In the genomic region with DNA sequence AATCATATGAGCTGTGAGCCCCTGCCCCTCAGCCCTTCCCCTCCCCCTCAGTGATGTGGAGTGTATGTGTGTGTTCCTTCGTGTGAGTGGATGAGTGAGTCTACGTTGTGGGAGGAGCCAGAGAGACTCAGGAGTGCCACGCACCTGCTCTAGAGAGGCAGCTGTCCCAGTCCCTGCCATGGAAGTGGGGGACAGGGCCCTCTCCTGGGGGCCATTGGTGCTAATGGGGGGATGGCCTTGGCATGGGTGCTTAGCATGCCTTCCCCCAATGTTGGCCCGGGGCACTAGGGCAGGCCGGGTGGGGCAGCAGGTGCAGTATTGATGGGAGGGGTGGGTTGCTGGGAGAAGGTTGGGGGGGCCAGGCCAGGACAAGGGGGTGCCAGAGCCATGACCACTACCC, we compare ENCODE assay signal across 8 mouse cellular contexts. TPM values are rescaled to one million over a fixed set of nuclear protein-coding genes. Genes with fewer than 3 reads are reported as not detected.
DNase-seq lines count a peak whose midpoint lies in the region; ATAC-seq and TF ChIP-seq lines count a peak whose summit lies in the region.

No protein-coding gene starts in this region.

- no peaks in the 10 kb centered on the region for H3K27me3 ChIP-seq in liver, embryonic 13.5 days
- no peaks in the 10 kb centered on the region for H3K27me3 ChIP-seq in stomach, postnatal 0 days (ENCODE audit: control insufficient read depth, insufficient read depth, low read length)

- H3K9me3 ChIP-seq in liver, embryonic 13.5 days (replicated peaks) = no peaks in the 10 kb centered on the region
- H3K9me3 ChIP-seq in stomach, postnatal 0 days (ENCODE audit: control insufficient read depth, low read length) = no peaks in the 10 kb centered on the region

- H3K36me3 ChIP-seq in liver, embryonic 13.5 days = peaks cover 52% of the 10 kb centered on the region
- H3K36me3 ChIP-seq in stomach, postnatal 0 days (ENCODE audit: control insufficient read depth, insufficient read depth, low read length) = peaks cover 38% of the 10 kb centered on the region

- DNase-seq in gastrocnemius, adult 2 months = peak; percentile 60
- no peak for DNase-seq in gastrocnemius, adult 8-10 months (ENCODE audit: low spot score in 2 of 2)
- DNase-seq in thymus, postnatal 4 days = peak; percentile 29
- no peak for DNase-seq in thymus, adult 18-20 months
- no peak for DNase-seq in liver, embryonic 13.5 days
- DNase-seq in stomach, postnatal 0 days (ENCODE audit: low spot score) = peak; percentile 23
- DNase-seq in layer of hippocampus, postnatal 25 days (ENCODE audit: extremely low spot score in 1 of 2, low spot score in 1 of 2) = no peak
- DNase-seq in urinary bladder, postnatal 10 days (ENCODE audit: low spot score) = no peak

- peak overlapping the region; percentile 100 for H3K27ac ChIP-seq in gastrocnemius, adult 2 months
- H3K27ac ChIP-seq in liver, embryonic 13.5 days = peak overlapping the region; percentile 95
- H3K27ac ChIP-seq in stomach, postnatal 0 days (replicated peaks) = no peak overlapping the region; the same call in 1 of the 2 replicates

- H3K9ac ChIP-seq in liver, embryonic 13.5 days = peak overlapping the region; percentile 79
- no peak overlapping the region for H3K9ac ChIP-seq in stomach, postnatal 0 days (ENCODE audit: low read length)

- H3K4me2 ChIP-seq in liver, embryonic 13.5 days = peak overlapping the region; percentile 88
- no peak overlapping the region for H3K4me2 ChIP-seq in stomach, postnatal 0 days (replicated peaks; ENCODE audit: low read depth)

- no peak for TF ChIP-seq EP300 in stomach, postnatal 0 days (optimal IDR thresholded peaks at IDR 0.05)

- ATAC-seq in liver, embryonic 13.5 days (ENCODE audit: low read depth) = no peak
- ATAC-seq in stomach, postnatal 0 days (ENCODE audit: low FRiP score, low TSS enrichment) = no peak

- intact Hi-C loops in gastrocnemius, adult 2 months (cut with DNase I) = no loop called here

- 50% methylated on average over 5 of the region's 5 CpGs for WGBS in liver, embryonic 13.5 days (ENCODE audit: insufficient replicate concordance)
- WGBS in stomach, postnatal 0 days = 49% methylated on average over 5 of the region's 5 CpGs

- H3K4me3 ChIP-seq in gastrocnemius, adult 2 months = no peak overlapping the region
- H3K4me3 ChIP-seq in liver, embryonic 13.5 days (replicated peaks) = peak overlapping the region; percentile 59
- no peak overlapping the region for H3K4me3 ChIP-seq in stomach, postnatal 0 days (ENCODE audit: low read depth, low read length)

- TF ChIP-seq CTCF in gastrocnemius, adult 2 months (IDR thresholded peaks at IDR 0.05) = no peak
- TF ChIP-seq CTCF in stomach, postnatal 0 days (IDR thresholded peaks at IDR 0.05; ENCODE audit: low read depth) = no peak

- H3K4me1 ChIP-seq in liver, embryonic 13.5 days (replicated peaks) = peaks cover 89% of the 10 kb centered on the region
- peaks cover 8% of the 10 kb centered on the region; the same call in 1 of the 2 replicates for H3K4me1 ChIP-seq in stomach, postnatal 0 days (replicated peaks; ENCODE audit: control insufficient read depth, insufficient read depth)

RNA-seq across cellular contexts. Expression of a gene that starts 8.3 kb away (rescaled TPM):
- total RNA-seq in gastrocnemius, adult 2 months (2021) = 100 to 1,000 TPM in 1 of 2 experiments, 10 to 100 TPM in 1; 56.3 to 152 TPM
- total RNA-seq in gastrocnemius, adult 8-10 months (2022) = 100 to 1,000 TPM in 2 of 4 experiments, 10 to 100 TPM in 2; 83.4 to 175 (median 99.4) TPM
- polyA plus RNA-seq in liver, embryonic 13.5 days (2015; fragmentation: Nextera tagmentation; extraction: Ambion mirVana) = 0.59 and 1.0 TPM in 2 replicates
- polyA plus RNA-seq in stomach, postnatal 0 days (2015; fragmentation: Nextera tagmentation; extraction: Ambion mirVana) = 7.5 and 7.9 TPM in 2 replicates
- total RNA-seq in layer of hippocampus, postnatal 25 days (2021) = 10 to 100 TPM; 78.1 to 92.2 TPM

RNA-seq across cellular contexts. Expression of a gene that starts 26.4 kb away (rescaled TPM):
- total RNA-seq in gastrocnemius, adult 2 months (2021) = 10 to 100 TPM; 78.8 to 96.8 TPM
- 10 to 100 TPM; 67.5 to 81.5 (median 76.2) TPM for total RNA-seq in gastrocnemius, adult 8-10 months (2022)
- polyA plus RNA-seq in liver, embryonic 13.5 days (2015; fragmentation: Nextera tagmentation; extraction: Ambion mirVana) = 8.8 and 9.8 TPM in 2 replicates
- polyA plus RNA-seq in stomach, postnatal 0 days (2015; fragmentation: Nextera tagmentation; extraction: Ambion mirVana) = 24.0 and 24.5 TPM in 2 replicates
- 1,000 to 10,000 TPM; 1,027 to 1,094 TPM for total RNA-seq in layer of hippocampus, postnatal 25 days (2021)

RNA-seq across cellular contexts. Expression of a gene that starts 28.5 kb away (rescaled TPM):
- 10 to 100 TPM; 51.8 to 69.4 TPM for total RNA-seq in gastrocnemius, adult 2 months (2021)
- 10 to 100 TPM; 53.9 to 57.7 (median 55.8) TPM for total RNA-seq in gastrocnemius, adult 8-10 months (2022)
- polyA plus RNA-seq in liver, embryonic 13.5 days (2015; fragmentation: Nextera tagmentation; extraction: Ambion mirVana) = 6.8 and 6.9 TPM in 2 replicates
- 11.3 and 13.8 TPM in 2 replicates for polyA plus RNA-seq in stomach, postnatal 0 days (2015; fragmentation: Nextera tagmentation; extraction: Ambion mirVana)
- 100 to 1,000 TPM; 170 to 176 TPM for total RNA-seq in layer of hippocampus, postnatal 25 days (2021)

RNA-seq across cellular contexts. Expression of a gene that starts 37.6 kb away (rescaled TPM):
- 10 to 100 TPM; 52.0 to 58.4 TPM for total RNA-seq in gastrocnemius, adult 2 months (2021)
- total RNA-seq in gastrocnemius, adult 8-10 months (2022) = 10 to 100 TPM; 42.2 to 48.4 (median 47.9) TPM
- polyA plus RNA-seq in liver, embryonic 13.5 days (2015; fragmentation: Nextera tagmentation; extraction: Ambion mirVana) = 27.6 and 36.0 TPM in 2 replicates
- 16.5 and 18.7 TPM in 2 replicates for polyA plus RNA-seq in stomach, postnatal 0 days (2015; fragmentation: Nextera tagmentation; extraction: Ambion mirVana)
- total RNA-seq in layer of hippocampus, postnatal 25 days (2021) = 100 to 1,000 TPM; 118 to 130 TPM

RNA-seq across cellular contexts. Expression of a gene that starts 37.9 kb away (rescaled TPM):
- total RNA-seq in gastrocnemius, adult 2 months (2021) = 10 to 100 TPM; 17.4 to 21.9 TPM
- total RNA-seq in gastrocnemius, adult 8-10 months (2022) = 10 to 100 TPM; 14.1 to 18.4 (median 15.2) TPM
- 13.3 and 16.1 TPM in 2 replicates for polyA plus RNA-seq in liver, embryonic 13.5 days (2015; fragmentation: Nextera tagmentation; extraction: Ambion mirVana)
- 12.4 and 14.8 TPM in 2 replicates for polyA plus RNA-seq in stomach, postnatal 0 days (2015; fragmentation: Nextera tagmentation; extraction: Ambion mirVana)
- total RNA-seq in layer of hippocampus, postnatal 25 days (2021) = 10 to 100 TPM; 53.3 to 60.6 TPM

Comparison
In these comparisons a context has a peak if more than half of its experiments do, and no peak if none do; other contexts are left out.
1. DNase-seq: peak in gastrocnemius, adult 2 months (single experiment), thymus, postnatal 4 days (single experiment) and stomach, postnatal 0 days (single experiment); none in gastrocnemius, adult 8-10 months (0 of 2), thymus, adult 18-20 months (0 of 2), liver, embryonic 13.5 days (single experiment), layer of hippocampus, postnatal 25 days (0 of 2) and urinary bladder, postnatal 10 days (single experiment).
2. RNA of a gene that starts 26.4 kb away (total RNA-seq): 1,027 to 1,094 TPM in layer of hippocampus, postnatal 25 days; 78.8 to 96.8 TPM in gastrocnemius, adult 2 months and 67.5 to 81.5 TPM in gastrocnemius, adult 8-10 months; every median in the first group is over 10 times any median in the second.